In the genomic region with DNA sequence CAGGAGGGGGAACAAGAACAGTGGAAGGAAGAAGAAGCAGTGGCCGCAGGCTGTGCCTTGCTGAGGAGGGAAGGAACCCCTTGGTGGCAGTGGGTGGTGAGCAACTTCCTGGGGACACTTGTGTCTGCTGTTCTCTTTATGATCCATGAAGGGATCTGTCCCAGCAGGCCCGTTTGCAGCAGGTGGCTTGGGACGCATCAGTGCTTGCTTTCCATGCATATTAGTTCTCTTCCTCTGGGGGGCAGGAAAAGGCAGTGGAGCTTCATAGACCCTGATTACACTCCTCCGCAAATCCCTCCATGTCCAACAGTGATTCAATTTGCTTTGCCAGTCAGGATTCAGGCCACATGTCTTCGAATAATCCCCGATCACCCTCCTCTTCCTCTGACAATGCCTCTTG, we compare ENCODE assay signal across 27 mouse cellular contexts.
A peak's percentile ranks its signal among the peaks of the same experiment; 100 is the strongest.
DNase-seq lines count a peak whose midpoint lies in the region; ATAC-seq and TF ChIP-seq lines count a peak whose summit lies in the region.
"Had no signal": no experiment of that assay in that cellular context is flagged by ENCODE, and none has a peak within 500 bp of the region (broad histone marks: within the 10 kb centered on the region; RNA-seq: fewer than 3 reads in every experiment).

No protein-coding gene starts in this region.

- 49% methylated on average over 6 of the region's 6 CpGs for WGBS in hindbrain, postnatal 0 days
- WGBS in hindbrain, embryonic 10.5 days: 61% methylated on average over 6 of the region's 6 CpGs

- no peak overlapping the region for H3K27ac ChIP-seq in hindbrain, postnatal 0 days
- no peak overlapping the region for H3K27ac ChIP-seq in hindbrain, embryonic 10.5 days
- no peak overlapping the region for H3K27ac ChIP-seq in left cerebral cortex, adult 2 months
- H3K27ac ChIP-seq: embryonic facial prominence, embryonic 10.5 days; embryonic facial prominence, embryonic 15.5 days; forebrain, embryonic 12.5 days; heart, embryonic 10.5 days; heart, embryonic 15.5 days; hindbrain, embryonic 13.5 days; liver, embryonic 14.5 days; macrophage had no signal

- intact Hi-C loops in left cerebral cortex, postnatal 4 days (cut with DNase I): no loop called here
- intact Hi-C loops in left cerebral cortex, adult 2 months (cut with DNase I): loop anchor here (10.0 kb wide), 2 partner anchors 611 to 811 kb away; no protein-coding TSS in a partner anchor

- no peaks in the 10 kb centered on the region for H3K36me3 ChIP-seq in hindbrain, postnatal 0 days (ENCODE audit: insufficient read depth, low read length)
- H3K36me3 ChIP-seq in hindbrain, embryonic 10.5 days: no peaks in the 10 kb centered on the region
- H3K36me3 ChIP-seq: embryonic facial prominence, embryonic 10.5 days; embryonic facial prominence, embryonic 15.5 days; forebrain, embryonic 12.5 days; heart, embryonic 10.5 days; heart, embryonic 15.5 days; hindbrain, embryonic 13.5 days had no signal

- H3K4me1 ChIP-seq in hindbrain, postnatal 0 days (ENCODE audit: insufficient read depth, low read length): no peaks in the 10 kb centered on the region
- no peaks in the 10 kb centered on the region for H3K4me1 ChIP-seq in hindbrain, embryonic 10.5 days (replicated peaks)
- H3K4me1 ChIP-seq: embryonic facial prominence, embryonic 10.5 days; embryonic facial prominence, embryonic 15.5 days; forebrain, embryonic 12.5 days; heart, embryonic 10.5 days; heart, embryonic 15.5 days; hindbrain, embryonic 13.5 days had no signal

- DNase-seq in hindbrain, postnatal 0 days (ENCODE audit: low spot score): peak; percentile 32
- no peak for DNase-seq in hindbrain, embryonic 10.5 days (ENCODE audit: low spot score)
- DNase-seq in left cerebral cortex, postnatal 4 days: peak; percentile 5
- DNase-seq in left cerebral cortex, adult 2 months (ENCODE audit: extremely low spot score in 1 of 2, low spot score in 2 of 2): no peak
- peak; percentile 3 for DNase-seq in thymus, postnatal 4 days
- no peak for DNase-seq in thymus, postnatal 25 days
- DNase-seq in right cerebral cortex, adult 18-20 months: no peak
- DNase-seq: adrenal gland, postnatal 14 days; cerebellum, adult 2 months; forebrain, postnatal 0 days; gastrocnemius, postnatal 14 days; kidney, adult 18-20 months; kidney, postnatal 25 days; layer of hippocampus, postnatal 36 days; liver; lung, adult 2 months; lung, postnatal 10 days; thymus, adult 2 months had no signal

- no peaks in the 10 kb centered on the region for H3K9me3 ChIP-seq in hindbrain, postnatal 0 days (ENCODE audit: low read length)
- H3K9me3 ChIP-seq in hindbrain, embryonic 10.5 days: no peaks in the 10 kb centered on the region
- H3K9me3 ChIP-seq: embryonic facial prominence, embryonic 10.5 days; embryonic facial prominence, embryonic 15.5 days; forebrain, embryonic 12.5 days; heart, embryonic 10.5 days; heart, embryonic 15.5 days; hindbrain, embryonic 13.5 days had no signal

- H3K4me2 ChIP-seq in hindbrain, postnatal 0 days (ENCODE audit: low read depth, low read length): no peak overlapping the region
- H3K4me2 ChIP-seq: embryonic facial prominence, embryonic 15.5 days; forebrain, embryonic 12.5 days; heart, embryonic 15.5 days; hindbrain, embryonic 13.5 days had no signal

- H3K27me3 ChIP-seq in hindbrain, postnatal 0 days (ENCODE audit: insufficient read depth, low read length): no peaks in the 10 kb centered on the region
- H3K27me3 ChIP-seq in hindbrain, embryonic 10.5 days (ENCODE audit: insufficient read depth, poor library complexity, severe bottlenecking): no peaks in the 10 kb centered on the region
- H3K27me3 ChIP-seq: embryonic facial prominence, embryonic 15.5 days; forebrain, embryonic 12.5 days; heart, embryonic 15.5 days; hindbrain, embryonic 13.5 days had no signal

- no peak for ATAC-seq in hindbrain, postnatal 0 days
- ATAC-seq: CD4-positive, CD25-positive, alpha-beta regulatory T cell, adult 4 months; forebrain, postnatal 0 days had no signal

- H3K9ac ChIP-seq in hindbrain, postnatal 0 days (replicated peaks; ENCODE audit: low read length): no peak overlapping the region
- H3K9ac ChIP-seq: embryonic facial prominence, embryonic 15.5 days; forebrain, embryonic 12.5 days; forebrain, postnatal 0 days; heart, embryonic 15.5 days; hindbrain, embryonic 13.5 days; liver, embryonic 14.5 days had no signal

- no peak overlapping the region for H3K4me3 ChIP-seq in hindbrain, postnatal 0 days (ENCODE audit: low read length)
- H3K4me3 ChIP-seq in hindbrain, embryonic 10.5 days: no peak overlapping the region
- no peak overlapping the region for H3K4me3 ChIP-seq in left cerebral cortex, adult 2 months
- H3K4me3 ChIP-seq: embryonic facial prominence, embryonic 10.5 days; embryonic facial prominence, embryonic 15.5 days; forebrain, embryonic 12.5 days; heart, embryonic 10.5 days; heart, embryonic 15.5 days; hindbrain, embryonic 13.5 days had no signal

- peak; percentile 31 for TF ChIP-seq CTCF in hindbrain, postnatal 0 days (IDR thresholded peaks at IDR 0.05; ENCODE audit: low read depth)
- TF ChIP-seq CTCF in left cerebral cortex, adult 2 months (IDR thresholded peaks at IDR 0.05): no peak

Comparison
In these comparisons a context has a peak if more than half of its experiments do, and no peak if none do; other contexts are left out.
1. DNase-seq: peak in hindbrain, postnatal 0 days (single experiment), left cerebral cortex, postnatal 4 days (single experiment) and thymus, postnatal 4 days (single experiment); none in hindbrain, embryonic 10.5 days (single experiment), left cerebral cortex, adult 2 months (0 of 2), thymus, postnatal 25 days (single experiment) and right cerebral cortex, adult 18-20 months (single experiment).